Mouse (Mus musculus) limb, embryonic 11.5 days (tissue): ENCODE results near the gene Iqca. TPM values are rescaled to one million over a fixed set of nuclear protein-coding genes. Genes with fewer than 3 reads are reported as not detected.

Experiments used
- ATAC-seq: fragments of 200-750 bp; cut with Nextera tagmentation; 2 replicates; pipeline ENCODE4 v1.8.0; 2017; ENCODE audit warnings: low read depth; ENCODE audit not compliant: insufficient number of reproducible peaks, low FRiP score, low TSS enrichment
- DNase-seq: peaks from one replicate; pipeline ENCODE4 v3.0.0-alpha.2; 2015; ENCODE audit warnings: low spot score
- H3K27ac ChIP-seq: fragments of 300-500 bp; sonication (generic); replicated peaks from 2 replicates; pipeline ENCODE4 v1.5.1; 2014; ENCODE audit warnings: low read depth, mild to moderate bottlenecking, low read length
- H3K27me3 ChIP-seq: fragments of 300-500 bp; sonication (generic); 2 replicates; pipeline ENCODE4 v1.6.1; 2014; ENCODE audit warnings: mild to moderate bottlenecking, low read length, mixed read lengths; ENCODE audit not compliant: control insufficient read depth, insufficient read depth
- H3K36me3 ChIP-seq: fragments of 300-500 bp; sonication (generic); 2 replicates; pipeline ENCODE4 v1.6.1; 2014; ENCODE audit warnings: mild to moderate bottlenecking, low read length, moderate library complexity, mixed read lengths; ENCODE audit not compliant: control insufficient read depth, insufficient read depth
- H3K4me1 ChIP-seq: fragments of 300-500 bp; sonication (generic); 2 replicates; pipeline ENCODE4 v1.6.1; 2014; ENCODE audit warnings: low read length, mixed read lengths; ENCODE audit not compliant: control insufficient read depth, insufficient read depth
- H3K4me2 ChIP-seq: fragments of 300-500 bp; sonication (generic); 2 replicates; pipeline ENCODE4 v1.6.1; 2014; ENCODE audit warnings: low read depth, mild to moderate bottlenecking, moderate library complexity; ENCODE audit not compliant: severe bottlenecking
- H3K4me3 ChIP-seq: fragments of 300-500 bp; sonication (generic); 2 replicates; pipeline ENCODE4 v1.5.1; 2014; ENCODE audit warnings: low read depth, low read length
- H3K9ac ChIP-seq: fragments of 300-500 bp; sonication (generic); 2 replicates; pipeline ENCODE4 v1.6.1; 2014; ENCODE audit warnings: mild to moderate bottlenecking, low read length
- H3K9me3 ChIP-seq: fragments of 300-500 bp; sonication (generic); 2 replicates; pipeline ENCODE4 v1.6.1; 2016; ENCODE audit warnings: low read length; ENCODE audit not compliant: control insufficient read depth
- WGBS: fragments of 180-500 bp; shearing (Covaris S2); extraction: QIAGEN DNeasy Blood & Tissue Kit; methylation state at CpG from one replicate; pipeline ENCODE4 v1.1.7; 2014; 5-methylcytosine and 5-hydroxymethylcytosine counted together
- polyA plus RNA-seq: library from polyadenylated mRNA; unstranded; fragments of >200 nt; fragmentation: Nextera tagmentation; extraction: Ambion mirVana; gene quantifications from 2 replicates; pipeline ENCODE4 v1.2.1, GENCODE M21; 2014

Iqca gene
- polyA plus RNA-seq, 1 experiment from 2014 or later, result 0.27 TPM

DNA sequence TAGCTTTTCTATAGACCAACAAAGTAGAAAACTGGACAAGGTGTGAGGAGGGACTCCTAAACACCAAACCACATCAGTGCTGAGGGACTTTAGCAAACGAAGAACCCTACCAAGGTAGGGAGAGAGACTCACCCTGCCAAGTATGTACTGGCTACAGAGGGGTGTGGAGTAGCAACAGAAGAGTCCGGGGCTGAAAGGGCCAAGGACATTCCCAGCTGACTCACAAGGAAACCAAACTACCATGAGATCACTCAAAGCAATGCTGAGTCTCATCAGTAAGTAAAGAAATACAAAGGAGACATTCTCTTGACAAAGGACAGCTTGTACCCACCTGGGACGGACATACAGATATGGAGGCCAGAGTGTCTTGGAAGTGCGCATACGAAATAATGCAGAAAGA is 132.9 kb downstream of the Iqca start:
- no peak for DNase-seq
- Histone ChIP-seq H3K9ac (no peak overlapping the region), H3K4me2 (no peak overlapping the region), H3K4me3 (no peak overlapping the region), H3K4me1 (no peaks in the 10 kb centered on the region), H3K27me3 (no peaks in the 10 kb centered on the region), H3K36me3 (no peaks in the 10 kb centered on the region), H3K27ac (no peak overlapping the region), H3K9me3 (no peaks in the 10 kb centered on the region)
- 87% methylated on average over 5 of the region's 5 CpGs for WGBS
- ATAC-seq, result no peak

DNA sequence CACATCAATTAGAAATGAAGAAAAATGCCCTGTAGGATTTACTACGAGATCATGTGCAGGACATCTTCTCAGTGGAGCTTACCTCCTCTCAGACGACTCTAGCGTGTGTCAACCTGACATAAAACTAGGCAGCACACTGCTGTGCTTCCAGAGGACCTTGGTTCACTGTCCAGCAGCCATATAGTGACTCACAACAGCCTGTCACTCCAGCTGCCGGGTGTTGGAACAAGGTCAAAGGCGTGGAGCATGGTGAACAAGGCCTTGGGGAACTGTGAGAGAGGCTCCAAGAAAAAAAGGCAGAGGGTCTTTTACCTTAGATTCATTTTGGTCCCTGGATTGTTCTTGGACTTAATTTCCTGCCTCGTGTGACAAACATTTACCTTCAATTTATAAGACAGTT is 135.1 kb downstream of the Iqca start:
- Histone ChIP-seq H3K9ac (no peak overlapping the region), H3K4me1 (no peaks in the 10 kb centered on the region), H3K27me3 (no peaks in the 10 kb centered on the region), H3K27ac (no peak overlapping the region), H3K4me3 (no peak overlapping the region), H3K9me3 (no peaks in the 10 kb centered on the region), H3K4me2 (no peak overlapping the region), H3K36me3 (no peaks in the 10 kb centered on the region)
- 81% methylated on average over 6 of the region's 6 CpGs for WGBS
- no peak for DNase-seq
- ATAC-seq, result no peak

DNA sequence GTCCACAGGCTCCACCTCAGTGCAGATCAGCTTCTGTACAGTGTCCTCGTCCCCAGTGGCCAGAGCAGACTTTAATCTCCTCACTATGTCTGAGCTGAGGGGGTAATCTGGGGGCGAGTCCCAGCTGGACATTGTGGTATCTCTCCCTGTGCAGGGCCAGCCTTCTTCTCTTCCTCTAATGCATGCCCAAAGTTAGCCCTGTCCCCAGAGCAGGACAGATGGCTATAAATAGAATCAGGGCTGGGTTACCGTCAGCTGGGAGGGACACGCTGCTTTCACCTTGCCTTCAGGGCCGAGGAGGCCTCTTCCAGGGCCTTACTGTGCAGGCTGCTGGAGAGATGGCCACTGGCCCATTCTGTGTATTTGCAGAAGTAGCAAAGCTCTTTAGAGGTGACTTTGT is 138.8 kb downstream of the Iqca start, which contains the start of gene Asb18:
Gene Asb18, minus strand, starts transcription at position 221 of the 400 bp plus-strand sequence.
- Histone ChIP-seq H3K9me3 (no peaks in the 10 kb centered on the region), H3K27me3 (no peaks in the 10 kb centered on the region), H3K4me1 (no peaks in the 10 kb centered on the region), H3K4me2 (no peak within 1 kb of the TSS), H3K27ac (no peak within 1 kb of the TSS), H3K9ac (no peak within 1 kb of the TSS), H3K36me3 (no peaks in the 10 kb centered on the region), H3K4me3 (no peak within 1 kb of the TSS)
- no peak for DNase-seq
- 77% methylated on average over 5 of the region's 5 CpGs for WGBS
- ATAC-seq, result no peak

DNA sequence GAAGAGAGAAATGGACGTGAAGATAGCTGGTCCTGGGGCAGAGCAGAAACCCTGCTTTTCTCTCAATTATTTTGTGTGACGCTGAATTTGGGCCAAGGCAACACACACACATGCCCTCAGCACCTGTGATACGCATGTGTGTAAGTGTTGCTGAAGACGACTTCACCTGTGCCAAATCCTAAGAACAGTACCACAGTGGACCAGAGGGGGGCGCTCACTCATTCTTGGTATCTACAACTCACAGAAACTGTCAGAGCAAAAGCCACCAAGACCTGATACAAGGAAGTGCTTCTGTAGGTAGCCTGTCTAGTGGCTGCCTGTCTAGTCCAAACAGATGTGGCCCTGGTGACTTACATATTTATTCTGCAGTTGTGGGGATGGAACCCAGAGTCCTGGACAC is 139.9 kb downstream of the Iqca start:
- Histone ChIP-seq H3K4me1 (no peaks in the 10 kb centered on the region), H3K9ac (no peak overlapping the region), H3K27me3 (no peaks in the 10 kb centered on the region), H3K4me2 (no peak overlapping the region), H3K27ac (no peak overlapping the region), H3K9me3 (no peaks in the 10 kb centered on the region), H3K4me3 (no peak overlapping the region), H3K36me3 (no peaks in the 10 kb centered on the region)
- ATAC-seq, result no peak
- WGBS, result 83% methylated on average over 5 of the region's 5 CpGs
- DNase-seq, result no peak

DNA sequence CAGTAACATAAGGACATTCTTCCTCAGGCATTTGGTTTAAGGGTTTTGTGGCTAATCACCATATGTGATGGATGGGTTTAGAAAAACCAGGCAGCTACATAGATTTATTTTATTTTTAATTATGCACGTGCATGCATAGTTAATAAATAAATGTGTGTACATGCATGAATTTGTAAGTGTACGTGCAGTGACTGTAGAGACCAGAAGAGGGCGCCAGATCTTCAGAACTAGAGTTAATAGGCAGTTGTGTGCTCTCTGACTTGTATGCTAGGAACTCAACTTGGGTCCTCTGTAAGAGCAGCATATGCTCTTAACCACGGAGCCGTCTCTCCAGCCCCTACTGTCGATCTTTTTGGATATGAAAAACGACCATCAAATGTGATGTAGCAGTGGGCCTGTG is 140.4 kb downstream of the Iqca start:
- Histone ChIP-seq H3K27me3 (no peaks in the 10 kb centered on the region), H3K9me3 (no peaks in the 10 kb centered on the region), H3K4me1 (no peaks in the 10 kb centered on the region), H3K4me3 (no peak overlapping the region), H3K27ac (no peak overlapping the region), H3K4me2 (no peak overlapping the region), H3K36me3 (no peaks in the 10 kb centered on the region), H3K9ac (no peak overlapping the region)
- 68% methylated on average over 7 of the region's 7 CpGs for WGBS
- DNase-seq (peak; percentile 40), ATAC-seq (no peak)

DNA sequence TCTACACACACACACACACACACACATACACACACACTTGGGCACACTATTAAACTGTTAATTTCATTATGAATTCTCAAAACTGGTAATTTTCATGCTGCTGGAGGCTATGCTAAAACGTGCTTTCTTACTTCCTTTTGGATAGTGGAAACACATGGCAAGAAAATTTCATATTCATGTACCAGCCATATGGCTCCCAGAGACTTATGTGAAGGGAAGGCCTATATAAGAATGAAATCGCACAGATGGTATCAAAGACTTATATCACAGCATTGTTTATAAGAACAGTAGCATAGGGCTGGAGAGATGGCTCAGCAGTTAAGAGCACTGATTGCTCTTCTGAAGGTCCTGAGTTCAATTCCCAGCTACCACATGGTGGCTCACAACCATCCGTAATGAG is 141.0 kb downstream of the Iqca start:
- Histone ChIP-seq H3K4me1 (no peaks in the 10 kb centered on the region), H3K36me3 (no peaks in the 10 kb centered on the region), H3K27ac (no peak overlapping the region), H3K4me3 (no peak overlapping the region), H3K9me3 (no peaks in the 10 kb centered on the region), H3K27me3 (no peaks in the 10 kb centered on the region), H3K9ac (no peak overlapping the region), H3K4me2 (no peak overlapping the region)
- no peak for DNase-seq
- 75% methylated on average over 3 of the region's 3 CpGs for WGBS
- no peak for ATAC-seq

DNA sequence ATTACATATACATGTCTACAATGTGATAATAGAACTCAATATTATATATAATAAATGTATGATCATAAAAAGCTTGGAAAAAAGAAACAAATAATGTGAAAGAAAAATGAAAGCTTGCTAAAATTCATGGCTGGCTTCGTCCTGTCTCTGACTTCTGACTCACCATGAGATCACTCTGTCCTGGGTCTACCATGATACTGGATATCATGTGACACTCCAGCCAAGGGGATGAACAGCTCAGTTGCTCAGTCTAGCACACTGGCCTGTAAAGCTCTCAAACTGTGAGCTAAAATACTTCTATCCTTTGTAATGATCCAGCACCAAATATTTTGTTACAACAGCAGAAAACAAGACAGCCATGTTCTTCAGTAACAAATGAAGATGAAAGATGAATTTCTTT is 143.1 kb downstream of the Iqca start:
- Histone ChIP-seq H3K4me3 (no peak overlapping the region), H3K4me1 (no peaks in the 10 kb centered on the region), H3K9me3 (no peaks in the 10 kb centered on the region), H3K27me3 (no peaks in the 10 kb centered on the region), H3K36me3 (no peaks in the 10 kb centered on the region), H3K27ac (no peak overlapping the region), H3K4me2 (no peak overlapping the region), H3K9ac (no peak overlapping the region)
- DNase-seq (no peak), ATAC-seq (no peak)
- 80% methylated on average over 1 of the region's 1 CpGs for WGBS

DNA sequence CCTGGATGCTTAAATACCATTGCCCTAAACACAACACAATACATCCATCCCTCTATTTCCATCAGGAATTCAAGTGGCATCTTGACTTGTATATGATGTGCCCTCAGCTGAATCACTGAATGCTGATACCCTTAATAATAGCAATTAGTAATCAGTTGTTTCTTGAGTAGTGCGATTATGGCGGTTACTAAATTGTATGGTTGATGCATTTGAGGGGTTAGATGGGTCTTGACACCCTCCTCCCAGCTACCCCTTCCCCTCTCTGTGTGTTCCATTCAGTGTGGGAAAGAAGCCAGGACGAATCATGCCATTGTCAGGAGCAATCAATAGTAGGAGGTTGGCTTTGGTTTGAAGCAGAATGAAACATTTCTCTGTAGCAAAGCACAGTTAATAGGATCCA is 144.0 kb downstream of the Iqca start:
- no peaks in the 10 kb centered on the region for H3K36me3 ChIP-seq
- H3K27me3 ChIP-seq, result no peaks in the 10 kb centered on the region
- 84% methylated on average over 3 of the region's 3 CpGs for WGBS
- no peaks in the 10 kb centered on the region for H3K4me1 ChIP-seq
- no peak for ATAC-seq
- no peak overlapping the region for H3K4me3 ChIP-seq
- DNase-seq, result no peak
- H3K4me2 ChIP-seq, result no peak overlapping the region
- H3K27ac ChIP-seq, result no peak overlapping the region
- no peaks in the 10 kb centered on the region for H3K9me3 ChIP-seq
- no peak overlapping the region for H3K9ac ChIP-seq

DNA sequence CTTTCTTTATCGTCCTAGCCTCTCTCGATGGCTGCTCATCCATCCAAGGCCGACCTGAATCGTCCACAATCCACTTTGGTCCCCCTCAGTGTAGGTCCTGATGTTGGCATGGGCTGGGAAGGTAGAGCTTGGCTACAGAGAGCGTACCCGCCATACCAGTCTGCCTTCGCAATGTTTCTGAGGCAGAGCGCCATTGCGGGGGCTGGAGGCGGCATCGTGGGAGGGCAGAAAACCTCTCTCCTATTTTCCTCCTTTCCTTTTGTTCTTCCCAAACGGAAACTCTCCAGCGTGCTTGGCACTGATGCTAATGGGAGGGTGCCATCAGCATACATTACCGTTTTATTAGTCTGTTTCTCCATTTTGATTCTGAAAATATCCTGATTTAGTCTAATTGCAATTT is 146.5 kb downstream of the Iqca start:
- no peak overlapping the region for H3K4me2 ChIP-seq
- no peak for ATAC-seq
- H3K4me3 ChIP-seq, result no peak overlapping the region
- H3K9me3 ChIP-seq, result no peaks in the 10 kb centered on the region
- WGBS, result 76% methylated on average over 14 of the region's 14 CpGs
- no peak overlapping the region for H3K27ac ChIP-seq
- H3K27me3 ChIP-seq, result no peaks in the 10 kb centered on the region
- no peak for DNase-seq
- H3K9ac ChIP-seq, result no peak overlapping the region
- H3K36me3 ChIP-seq, result no peaks in the 10 kb centered on the region
- H3K4me1 ChIP-seq, result no peaks in the 10 kb centered on the region
